Mouse (Mus musculus): ENCODE data around the gene Syde1. TPM values are rescaled to one million over a fixed set of nuclear protein-coding genes. Genes with fewer than 3 reads are reported as not detected.
A peak's percentile ranks its signal among the peaks of the same experiment; 100 is the strongest.
"Not testable (repeated sequence)": the region's sequence is repeated elsewhere in the genome, so short reads cannot be mapped to it uniquely, and the experiment has no call there.

The Syde1 gene
- polyA plus RNA-seq (2012; rRNA removed): 9.3 and 12.7 TPM in 2 replicates

DNA sequence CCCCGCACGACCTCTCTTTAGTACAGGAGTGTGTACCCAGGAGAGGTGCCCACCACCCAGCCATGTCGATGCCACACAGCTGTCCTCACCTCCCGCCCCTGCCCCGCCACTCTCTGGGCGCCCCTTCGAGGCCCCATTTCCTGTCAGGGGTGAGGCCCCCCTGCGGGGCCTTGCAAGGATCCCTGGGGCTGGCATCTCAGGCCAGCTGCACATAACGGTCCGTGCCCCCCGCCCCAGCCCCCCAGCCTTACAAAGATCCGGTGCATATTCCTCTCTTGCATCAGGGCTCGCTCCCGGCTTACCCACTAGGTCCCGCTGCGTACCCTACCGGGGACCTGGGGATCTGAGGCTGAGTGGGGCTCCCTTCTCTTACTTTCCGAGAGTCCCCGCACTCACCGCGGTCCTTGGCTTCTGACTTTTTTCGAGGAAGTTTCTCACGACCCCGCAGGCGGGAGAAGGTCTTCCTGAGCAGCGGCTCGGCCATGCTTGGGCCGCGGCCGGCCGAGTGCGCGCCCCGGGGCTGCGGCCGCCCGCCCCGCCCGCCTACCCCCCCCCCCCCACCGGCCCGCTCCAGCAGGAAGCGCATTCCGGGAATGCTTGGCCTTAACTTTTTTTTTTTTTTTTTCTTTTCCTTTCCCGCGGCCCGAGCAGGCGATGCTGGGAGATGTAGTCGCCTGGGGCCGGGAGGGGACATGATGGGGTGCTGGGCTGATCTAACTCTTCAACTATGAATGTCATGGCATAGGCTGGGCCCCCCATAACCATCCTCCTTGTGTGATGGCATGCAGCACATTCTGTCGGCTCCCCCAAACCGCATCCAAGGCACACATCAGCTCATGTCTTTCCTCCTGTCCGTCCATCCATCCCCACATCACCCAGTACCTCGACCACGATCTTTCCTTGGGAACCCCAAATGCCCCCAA, at the start of gene Syde1:
Syde1 (minus strand) TSS at position 559 of the 923 bp plus-strand sequence.
- peaks cover 6% of the 10 kb centered on the region; the same call in 1 of the 2 replicates for H3K4me1 ChIP-seq (ENCODE audit: control insufficient read depth, insufficient read depth, insufficient read length)
- no peaks in the 10 kb centered on the region for H3K27me3 ChIP-seq (ENCODE audit: control insufficient read depth, insufficient read depth, low read length)
- peak in 1 of 2 experiments; percentile 24 for DNase-seq (ENCODE audit: low read depth in 1 of 2, low spot score in 2 of 2)

GRCm38 (mm10) chr10:78632311-78632710, 40.5 kb upstream of the Syde1 start:
- no peaks in the 10 kb centered on the region for H3K36me3 ChIP-seq (ENCODE audit: control insufficient read depth, insufficient read depth, low read length)
- 4% methylated on average over 6 of the region's 6 CpGs for WGBS
- no peaks in the 10 kb centered on the region for H3K27me3 ChIP-seq (ENCODE audit: control insufficient read depth, insufficient read depth, low read length)
- H3K4me1 ChIP-seq (ENCODE audit: control insufficient read depth, insufficient read depth, insufficient read length): no peaks in the 10 kb centered on the region
- no peak for DNase-seq (ENCODE audit: low read depth in 1 of 2, low spot score in 2 of 2)
- H3K27ac ChIP-seq (ENCODE audit: insufficient read depth, low read length): no peak overlapping the region
- H3K4me3 ChIP-seq (ENCODE audit: extremely low read depth, insufficient read depth, insufficient read length): no peak overlapping the region
- TF ChIP-seq POLR2A (IDR thresholded peaks at IDR 0.05; ENCODE audit: low read depth, low read length) (no peak), CTCF (IDR thresholded peaks at IDR 0.05; ENCODE audit: extremely low read depth, insufficient read depth, insufficient read length, insufficient replicate concordance) (no peak)

More for the DNA sequence above, at the start of gene Syde1:
- peak within 1 kb of the TSS; percentile 60 for H3K4me3 ChIP-seq (ENCODE audit: extremely low read depth, insufficient read depth, insufficient read length)
- H3K36me3 ChIP-seq (ENCODE audit: control insufficient read depth, insufficient read depth, low read length): no peaks in the 10 kb centered on the region
- WGBS: 3% methylated on average over 41 of the region's 54 CpGs
- TF ChIP-seq CTCF (IDR thresholded peaks at IDR 0.05; ENCODE audit: extremely low read depth, insufficient read depth, insufficient read length, insufficient replicate concordance) (no peak), POLR2A (IDR thresholded peaks at IDR 0.05; ENCODE audit: low read depth, low read length) (no peak)
- peak within 1 kb of the TSS; percentile 73 for H3K27ac ChIP-seq (ENCODE audit: insufficient read depth, low read length)

DNA sequence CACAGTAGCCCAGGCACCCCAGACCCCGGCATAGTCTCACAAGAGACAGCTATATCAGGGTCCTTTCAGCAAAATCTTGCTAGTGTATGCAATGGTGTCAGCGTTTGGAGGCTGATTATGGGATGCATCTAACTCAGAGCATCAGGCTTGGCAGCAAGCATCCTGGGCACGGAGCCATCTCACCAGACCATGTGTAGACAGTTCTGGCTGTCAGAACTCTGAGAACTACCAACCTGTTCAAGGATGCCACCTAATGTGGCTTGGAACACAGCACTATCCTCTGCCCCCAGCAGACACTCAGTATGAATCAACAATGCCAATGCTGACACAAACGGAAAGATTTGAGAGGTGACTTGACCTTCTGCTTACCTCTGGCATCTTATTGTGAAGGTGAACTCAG, 38.4 kb upstream of the Syde1 start:
- no peak for TF ChIP-seq CTCF (IDR thresholded peaks at IDR 0.05; ENCODE audit: extremely low read depth, insufficient read depth, insufficient read length, insufficient replicate concordance)
- TF ChIP-seq POLR2A (IDR thresholded peaks at IDR 0.05; ENCODE audit: low read depth, low read length): no peak
- no peak overlapping the region for H3K27ac ChIP-seq (ENCODE audit: insufficient read depth, low read length)
- H3K36me3 ChIP-seq (ENCODE audit: control insufficient read depth, insufficient read depth, low read length): no peaks in the 10 kb centered on the region
- H3K4me3 ChIP-seq (ENCODE audit: extremely low read depth, insufficient read depth, insufficient read length): no peak overlapping the region
- H3K27me3 ChIP-seq (ENCODE audit: control insufficient read depth, insufficient read depth, low read length): no peaks in the 10 kb centered on the region
- 84% methylated on average over 4 of the region's 4 CpGs for WGBS
- H3K4me1 ChIP-seq (ENCODE audit: control insufficient read depth, insufficient read depth, insufficient read length): no peaks in the 10 kb centered on the region
- no peak for DNase-seq (ENCODE audit: low read depth in 1 of 2, low spot score in 2 of 2)

- H3K27me3 ChIP-seq (ENCODE audit: control insufficient read depth, insufficient read depth, low read length); DNase-seq (ENCODE audit: low read depth in 1 of 2, low spot score in 2 of 2); H3K4me3 ChIP-seq (ENCODE audit: extremely low read depth, insufficient read depth, insufficient read length); H3K36me3 ChIP-seq (ENCODE audit: control insufficient read depth, insufficient read depth, low read length); H3K27ac ChIP-seq (ENCODE audit: insufficient read depth, low read length); H3K4me1 ChIP-seq (ENCODE audit: control insufficient read depth, insufficient read depth, insufficient read length): not testable (repeated sequence)
- WGBS: 82% methylated on average over 3 of the region's 3 CpGs
These were observed 31.4 kb upstream of the Syde1 start for GRCm38 (mm10) chr10:78623143-78623542.

DNA sequence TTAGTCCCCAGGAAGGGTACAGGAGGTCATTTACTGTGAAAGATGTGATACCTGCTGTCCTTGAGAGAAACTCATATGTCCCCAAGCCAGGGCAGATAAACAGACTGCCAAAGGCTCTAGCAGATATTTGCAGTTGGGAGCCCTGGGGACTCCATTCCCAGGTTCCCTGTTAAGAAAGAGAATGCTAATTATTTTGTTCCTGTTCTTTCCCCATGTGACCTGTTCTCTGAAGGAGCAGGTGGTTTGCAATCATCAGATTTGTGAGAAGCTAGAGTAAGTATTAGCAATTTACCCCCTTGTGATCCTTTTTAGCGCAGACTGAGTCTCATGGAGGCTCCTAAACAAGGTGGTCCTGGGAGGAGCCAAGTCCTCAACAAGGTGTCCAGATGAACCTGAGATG, 26.2 kb upstream of the Syde1 start, which contains the start of gene Olfr1357:
Olfr1357 (minus strand) TSS at position 101 of the 400 bp plus-strand sequence.
- WGBS: 93% methylated on average over 1 of the region's 1 CpGs

DNA sequence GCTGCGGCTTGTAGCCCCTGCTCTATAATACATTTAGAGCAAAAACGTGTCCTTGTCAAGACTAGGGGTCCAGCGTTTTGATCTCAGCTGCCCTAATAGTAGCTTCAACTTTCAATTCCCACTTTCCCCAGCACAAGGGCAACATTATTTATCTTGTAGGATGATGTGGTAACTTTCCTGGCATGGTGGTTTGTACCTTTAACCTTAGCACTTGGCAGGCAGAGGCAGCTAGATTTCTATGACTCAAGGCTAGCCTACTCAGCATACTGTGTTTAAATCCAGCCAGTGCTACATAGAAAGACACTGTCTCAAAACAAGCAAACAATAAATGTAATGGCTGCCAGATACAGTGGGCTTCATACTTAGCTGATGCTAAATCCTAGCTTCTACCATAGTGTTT, 15.8 kb upstream of the Syde1 start:
- H3K27me3 ChIP-seq (ENCODE audit: control insufficient read depth, insufficient read depth, low read length): no peaks in the 10 kb centered on the region
- no peaks in the 10 kb centered on the region for H3K36me3 ChIP-seq (ENCODE audit: control insufficient read depth, insufficient read depth, low read length)
- H3K4me1 ChIP-seq (ENCODE audit: control insufficient read depth, insufficient read depth, insufficient read length): no peaks in the 10 kb centered on the region

More for the DNA sequence above, 26.2 kb upstream of the Syde1 start, which contains the start of gene Olfr1357:
- H3K4me1 ChIP-seq (ENCODE audit: control insufficient read depth, insufficient read depth, insufficient read length): no peaks in the 10 kb centered on the region
- no peaks in the 10 kb centered on the region for H3K36me3 ChIP-seq (ENCODE audit: control insufficient read depth, insufficient read depth, low read length)
- H3K27me3 ChIP-seq (ENCODE audit: control insufficient read depth, insufficient read depth, low read length): no peaks in the 10 kb centered on the region
- no peak for DNase-seq (ENCODE audit: low read depth in 1 of 2, low spot score in 2 of 2)
- no peak within 1 kb of the TSS for H3K4me3 ChIP-seq (ENCODE audit: extremely low read depth, insufficient read depth, insufficient read length)
- no peak within 1 kb of the TSS for H3K27ac ChIP-seq (ENCODE audit: insufficient read depth, low read length)
- no peak for TF ChIP-seq CTCF (IDR thresholded peaks at IDR 0.05; ENCODE audit: extremely low read depth, insufficient read depth, insufficient read length, insufficient replicate concordance)
- TF ChIP-seq POLR2A (IDR thresholded peaks at IDR 0.05; ENCODE audit: low read depth, low read length): no peak

GRCm38 (mm10) chr10:78605080-78605479, 13.3 kb upstream of the Syde1 start:
- 36% methylated on average over 3 of the region's 3 CpGs for WGBS
- H3K27me3 ChIP-seq (ENCODE audit: control insufficient read depth, insufficient read depth, low read length): no peaks in the 10 kb centered on the region
- no peaks in the 10 kb centered on the region for H3K36me3 ChIP-seq (ENCODE audit: control insufficient read depth, insufficient read depth, low read length)
- peak; percentile 26 to 27 for DNase-seq (ENCODE audit: low read depth in 1 of 2, low spot score in 2 of 2)
- H3K4me3 ChIP-seq (ENCODE audit: extremely low read depth, insufficient read depth, insufficient read length): no peak overlapping the region
- TF ChIP-seq POLR2A (IDR thresholded peaks at IDR 0.05; ENCODE audit: low read depth, low read length): no peak
- TF ChIP-seq CTCF (IDR thresholded peaks at IDR 0.05; ENCODE audit: extremely low read depth, insufficient read depth, insufficient read length, insufficient replicate concordance): no peak
- H3K27ac ChIP-seq (ENCODE audit: insufficient read depth, low read length): no peak overlapping the region
- H3K4me1 ChIP-seq (ENCODE audit: control insufficient read depth, insufficient read depth, insufficient read length): no peaks in the 10 kb centered on the region

More for the DNA sequence above, 15.8 kb upstream of the Syde1 start:
- DNase-seq (ENCODE audit: low read depth in 1 of 2, low spot score in 2 of 2): no peak
- Histone ChIP-seq H3K27ac (ENCODE audit: insufficient read depth, low read length) (no peak overlapping the region), H3K4me3 (ENCODE audit: extremely low read depth, insufficient read depth, insufficient read length) (no peak overlapping the region)
- no peak for TF ChIP-seq POLR2A (IDR thresholded peaks at IDR 0.05; ENCODE audit: low read depth, low read length)
- 83% methylated on average over 3 of the region's 3 CpGs for WGBS

All from spleen, adult 2 months (tissue).